Mouse (Mus musculus) urinary bladder, adult 18-20 months (tissue): ENCODE data around the gene Nup93.

ENCODE experiments used
- DNase-seq, 2 experiments: peaks; one replicate each; pipeline ENCODE4 v3.0.0; 2022; ENCODE audit warnings: low spot score in 2 of 2, mixed read lengths in 2 of 2

The Nup93 gene

DNA sequence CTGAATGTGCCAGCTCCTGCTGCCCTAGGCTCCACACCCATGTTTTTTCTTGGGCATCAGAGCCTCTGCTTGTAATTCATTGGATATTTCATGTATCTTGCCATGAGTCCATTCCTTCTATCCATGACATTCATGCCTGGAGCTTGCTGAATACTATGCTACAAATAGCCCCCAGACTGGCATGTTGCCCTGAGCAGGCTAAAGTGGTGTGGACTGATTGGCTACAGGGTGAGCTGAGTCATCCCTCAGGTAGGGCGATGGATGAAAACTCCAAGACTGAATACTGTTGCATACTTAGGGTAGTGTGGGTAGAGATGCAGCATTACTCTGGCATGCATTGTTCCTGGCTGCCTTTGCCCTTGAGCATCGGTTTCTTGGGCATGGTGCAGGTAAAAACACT, 102.9 kb downstream of the Nup93 start:
- DNase-seq = no peak

- no peak for DNase-seq
Measured at GRCm38 (mm10) chr8:94317691-94318090, 103.3 kb downstream of the Nup93 start.

DNA sequence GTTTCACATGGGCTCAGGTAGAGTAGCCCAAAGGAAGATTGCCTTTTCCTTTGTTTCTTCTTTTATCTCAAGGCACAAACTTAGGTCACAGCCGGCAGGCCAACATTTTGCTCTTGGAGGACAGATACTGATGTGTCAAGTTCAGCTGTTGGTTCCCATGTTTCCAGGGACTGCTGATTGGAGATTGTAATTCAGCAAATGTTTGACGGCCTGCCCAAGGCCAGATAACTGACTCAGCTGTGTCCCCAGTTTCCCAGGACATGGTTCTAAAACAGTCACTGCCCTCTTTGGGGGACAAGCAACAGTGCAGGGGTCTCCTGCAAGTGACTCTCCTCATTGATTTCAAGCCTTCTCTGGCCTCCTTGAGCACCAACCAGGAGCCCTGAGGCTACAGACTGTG, 105.7 kb downstream of the Nup93 start:
- DNase-seq = no peak

- DNase-seq = no peak
Measured at GRCm38 (mm10) chr8:94322083-94322482, 107.7 kb downstream of the Nup93 start.

DNA sequence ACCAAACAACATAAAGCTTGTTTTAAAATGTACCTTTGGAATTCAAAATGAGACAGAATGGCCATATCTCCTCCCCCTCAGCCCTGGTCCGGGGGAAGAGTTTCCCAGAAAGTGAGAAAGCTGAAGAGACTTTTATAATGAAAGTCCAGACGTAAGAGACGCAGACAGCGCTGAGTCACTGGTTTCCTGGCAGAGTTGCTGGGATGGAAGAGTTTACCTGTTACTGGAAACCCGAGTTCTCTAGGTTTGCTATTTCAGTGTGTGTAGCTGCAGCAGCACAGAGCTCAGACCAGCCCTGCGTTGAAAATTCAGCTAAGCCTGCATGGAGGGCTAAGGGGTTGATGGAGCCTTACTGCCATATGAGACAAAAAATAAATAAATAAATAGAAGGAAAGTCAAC, 108.7 kb downstream of the Nup93 start:
- no peak for DNase-seq

- no peak for DNase-seq
Measured at GRCm38 (mm10) chr8:94324071-94324470, 109.7 kb downstream of the Nup93 start.

DNA sequence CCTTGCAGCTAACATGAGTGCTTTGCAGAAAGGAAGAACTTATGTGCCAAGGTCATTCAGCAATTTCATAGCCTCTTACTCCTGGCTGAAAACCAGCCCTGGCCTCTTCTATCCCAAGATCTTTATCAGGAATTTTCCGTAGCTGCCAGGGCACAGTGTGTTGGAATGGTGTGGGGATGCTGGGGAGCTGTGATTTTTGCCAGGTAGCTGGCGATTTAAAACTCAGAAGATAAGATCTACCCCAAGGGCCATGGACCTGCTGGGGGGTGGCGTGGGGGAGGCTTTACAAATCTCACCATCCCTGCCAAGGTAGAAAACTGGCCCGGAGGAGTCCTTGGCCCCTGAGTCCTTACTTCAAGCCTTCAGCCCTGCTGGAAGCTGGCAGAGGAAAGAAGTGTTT, 111.7 kb downstream of the Nup93 start:
- no peak for DNase-seq

DNA sequence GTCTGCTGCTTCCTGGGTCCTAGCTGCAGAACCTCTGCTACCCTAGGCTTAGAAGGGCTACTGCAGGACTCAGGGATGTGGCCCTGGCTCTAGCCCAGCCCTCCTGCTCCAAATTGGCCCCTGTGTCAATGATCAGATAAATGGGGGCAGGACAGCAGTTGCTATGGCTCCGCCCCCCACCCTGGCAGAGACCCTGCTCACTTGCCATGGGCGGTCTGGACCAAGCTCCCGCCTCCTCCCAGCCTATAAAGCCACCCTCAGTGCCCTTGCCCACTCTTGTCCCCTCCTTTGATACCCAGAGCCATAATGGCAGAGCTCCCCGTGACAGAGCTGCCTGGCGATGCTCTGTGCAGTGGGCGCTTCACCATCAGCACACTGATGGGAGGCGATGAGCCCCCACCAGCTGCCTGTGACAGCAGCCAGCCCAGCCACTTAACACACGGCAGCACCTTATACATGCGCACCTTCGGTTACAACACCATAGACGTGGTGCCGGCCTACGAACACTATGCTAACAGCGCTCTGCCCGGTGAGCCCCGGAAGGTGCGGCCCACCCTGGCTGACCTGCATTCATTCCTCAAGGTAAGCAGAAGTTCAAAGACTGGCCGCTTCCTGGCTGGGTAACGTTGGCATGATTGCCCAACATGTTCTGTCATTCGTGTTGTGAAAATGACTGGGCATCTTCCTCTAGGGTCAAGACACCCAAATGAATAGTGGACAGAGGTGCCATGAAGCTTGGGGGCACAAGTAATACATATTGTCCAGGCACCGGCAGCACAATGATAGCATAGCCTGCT, 114.8 kb downstream of the Nup93 start, which contains the start of gene Slc12a3:
Gene Slc12a3, plus strand, starts transcription at position 270 of the 797 bp plus-strand sequence.
- DNase-seq = no peak

GRCm38 (mm10) chr8:94330733-94331132, 116.4 kb downstream of the Nup93 start:
- DNase-seq = peak in 1 of 2 experiments; percentile 15

GRCm38 (mm10) chr8:94333345-94333744, 119.0 kb downstream of the Nup93 start:
- DNase-seq = no peak

DNA sequence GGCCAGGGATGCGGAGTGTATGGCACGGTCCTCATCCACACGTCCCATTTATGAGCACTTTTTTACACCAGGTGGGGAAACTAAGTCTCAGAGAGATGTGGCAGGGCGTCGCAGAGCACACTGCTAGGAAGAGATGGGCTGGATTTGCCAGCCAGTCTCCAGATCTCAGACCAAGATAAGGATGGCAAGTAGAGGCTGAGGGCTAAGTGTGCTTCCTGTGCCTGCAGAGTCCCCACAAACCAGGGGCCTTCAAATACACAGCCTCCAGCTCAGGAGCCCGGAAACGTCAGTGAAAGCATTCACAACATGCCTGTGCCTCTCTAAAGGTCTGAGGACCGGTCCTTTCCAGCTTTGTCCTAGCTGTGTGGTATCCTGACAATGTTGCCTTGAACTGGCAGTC, 123.2 kb downstream of the Nup93 start:
- no peak for DNase-seq

- no peak for DNase-seq
Measured at GRCm38 (mm10) chr8:94340796-94341195, 126.4 kb downstream of the Nup93 start.

GRCm38 (mm10) chr8:94342691-94343090, 128.3 kb downstream of the Nup93 start:
- no peak for DNase-seq

- DNase-seq = peak; percentile 63 to 68
Measured at GRCm38 (mm10) chr8:94343290-94343689, 128.9 kb downstream of the Nup93 start.

DNA sequence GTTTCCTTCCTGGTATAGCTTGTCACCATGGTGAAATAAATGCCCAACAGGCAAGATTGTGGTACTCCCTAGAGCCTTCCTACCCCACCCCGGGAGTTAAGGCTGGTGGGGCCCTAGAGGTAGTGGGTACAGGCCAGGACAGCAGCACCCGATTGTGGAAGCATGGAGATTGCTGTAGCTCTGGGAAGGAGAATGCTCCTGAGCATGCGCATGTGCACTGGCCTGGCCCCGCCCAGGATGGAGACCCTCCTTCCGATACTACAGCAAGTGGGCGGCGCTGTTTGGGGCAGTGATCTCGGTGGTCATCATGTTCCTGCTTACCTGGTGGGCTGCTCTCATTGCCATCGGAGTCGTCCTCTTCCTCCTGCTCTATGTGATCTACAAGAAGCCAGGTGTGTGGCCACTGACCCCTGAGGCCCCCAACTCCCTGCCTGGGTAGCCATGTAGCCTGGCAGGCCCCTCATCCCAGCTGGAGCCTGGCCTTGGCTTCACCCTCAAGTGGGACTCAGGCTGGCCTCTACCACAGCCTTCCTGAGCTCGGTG, 129.5 kb downstream of the Nup93 start:
- DNase-seq = no peak

- no peak for DNase-seq
Measured at GRCm38 (mm10) chr8:94345657-94346056, 131.3 kb downstream of the Nup93 start.

DNA sequence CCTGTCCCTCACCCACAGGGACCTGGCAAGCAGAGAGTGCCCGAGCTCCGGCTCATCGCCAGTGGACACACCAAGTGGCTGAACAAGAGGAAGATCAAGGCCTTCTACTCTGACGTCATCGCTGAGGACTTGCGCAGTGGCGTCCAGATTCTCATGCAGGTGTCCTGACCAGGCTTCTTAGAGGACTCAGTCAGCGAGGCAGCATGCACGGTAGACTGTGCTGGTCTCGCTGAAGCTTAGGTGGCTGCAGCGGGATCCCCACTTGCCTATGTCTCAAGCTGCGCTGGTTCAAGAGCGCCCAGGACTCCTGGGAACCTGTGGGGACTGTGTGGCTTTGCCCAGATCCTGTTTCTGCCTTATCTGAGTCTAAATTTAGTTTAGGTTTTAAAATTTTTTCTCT, 131.9 kb downstream of the Nup93 start:
- no peak for DNase-seq

DNA sequence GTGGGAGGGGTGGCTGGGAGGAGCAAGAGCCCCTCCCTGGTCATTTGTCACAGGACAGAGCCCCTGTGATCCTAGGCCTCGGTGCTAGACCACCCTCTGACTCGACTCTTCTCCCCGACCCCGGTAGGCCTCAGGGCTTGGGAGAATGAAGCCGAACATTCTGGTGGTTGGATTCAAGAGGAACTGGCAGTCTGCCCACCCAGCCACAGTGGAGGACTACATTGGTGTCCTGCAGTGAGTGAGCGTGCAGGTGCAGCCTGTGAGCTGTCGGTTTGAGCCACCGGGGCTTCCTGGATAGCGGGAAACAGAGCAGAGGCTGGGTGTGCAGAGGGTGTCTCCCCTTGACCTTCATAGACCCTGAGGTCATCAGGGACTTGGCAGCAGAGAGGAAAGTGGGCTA, 134.1 kb downstream of the Nup93 start:
- no peak for DNase-seq

- DNase-seq = peak in 1 of 2 experiments; percentile 71
Measured at GRCm38 (mm10) chr8:94354069-94354531, 139.7 kb downstream of the Nup93 start.

GRCm38 (mm10) chr8:94354571-94354970, 140.2 kb downstream of the Nup93 start:
- peak in 1 of 2 experiments; percentile 50 for DNase-seq

DNA sequence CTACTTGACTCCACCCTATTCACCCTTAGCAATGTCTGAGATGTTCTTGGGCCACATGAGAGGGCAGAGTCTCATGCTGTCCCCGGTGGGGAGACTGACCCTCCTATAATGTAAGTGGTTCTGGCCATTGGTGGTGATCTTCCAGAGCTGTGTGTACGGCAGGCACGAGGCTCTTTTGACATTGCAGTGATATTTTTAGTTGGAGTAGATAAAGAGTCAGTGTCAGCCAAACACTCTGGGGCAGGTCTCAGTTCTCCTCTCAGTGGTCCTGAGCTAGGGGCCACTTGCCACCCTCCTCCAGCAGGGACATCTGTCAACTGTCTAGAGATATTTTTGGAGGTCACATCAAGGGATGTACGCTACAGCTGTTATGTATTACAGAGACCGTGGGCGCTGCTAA, 142.9 kb downstream of the Nup93 start:
- DNase-seq = no peak

DNA sequence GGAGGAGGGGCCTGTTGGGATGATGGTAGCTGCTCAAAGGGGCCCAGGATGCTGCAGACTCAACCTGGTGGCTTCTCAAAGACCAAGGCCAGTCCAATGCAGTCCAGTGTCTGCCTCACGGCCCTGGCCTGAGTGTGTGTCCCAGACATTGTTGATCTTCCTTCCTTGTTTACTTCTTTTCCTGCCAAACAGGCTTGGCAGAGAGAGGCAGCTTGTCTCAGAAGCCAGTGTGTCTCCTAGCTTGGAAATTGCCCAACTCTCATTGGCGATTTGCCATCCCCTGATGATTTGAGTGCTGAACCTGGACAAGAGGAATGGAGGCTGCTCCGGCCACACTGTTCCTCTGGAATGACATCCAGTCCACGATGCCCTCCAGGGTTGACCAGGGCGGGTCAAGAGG, 144.2 kb downstream of the Nup93 start:
- peak; percentile 73 to 79 for DNase-seq

DNA sequence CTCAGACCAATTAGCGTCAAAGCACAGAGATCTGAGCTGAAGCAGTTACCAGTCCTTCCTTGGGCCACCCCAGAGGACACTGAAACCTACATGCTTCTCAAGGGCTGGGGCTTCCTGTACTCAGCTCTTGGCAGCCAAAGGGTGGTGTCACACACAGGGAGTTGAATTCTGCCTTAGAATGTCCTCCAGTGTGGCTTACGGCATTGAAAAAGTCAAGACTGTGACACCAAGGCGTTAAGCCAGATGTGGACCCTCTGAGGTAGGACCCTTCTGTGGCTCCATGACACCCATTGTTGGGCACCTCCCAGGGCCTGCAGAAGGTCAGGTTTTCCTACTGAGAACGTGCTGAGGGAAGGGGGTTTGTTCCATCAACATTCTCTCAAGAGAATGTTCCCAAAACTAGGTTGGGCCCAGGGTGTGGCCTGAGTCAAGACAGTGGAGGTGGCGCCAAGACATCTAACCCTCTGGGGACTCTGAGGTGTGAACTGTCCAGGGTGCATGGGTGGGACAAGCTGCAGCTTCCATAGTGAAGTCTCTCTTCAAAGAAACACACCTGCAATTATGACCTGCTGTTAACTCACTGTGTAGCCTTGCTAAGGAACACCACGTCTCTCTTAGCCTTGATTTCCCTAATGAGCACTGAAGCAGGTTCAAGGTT, 147.5 kb downstream of the Nup93 start:
- no peak for DNase-seq
